Mouse (Mus musculus): ENCODE results near the gene Tcf20. TPM values are rescaled to one million over a fixed set of nuclear protein-coding genes. Genes with fewer than 3 reads are reported as not detected.

The Tcf20 gene
- polyA plus RNA-seq, 1 experiment from 2014 or later = 7.3 TPM

- ATAC-seq (ENCODE audit: low FRiP score, low TSS enrichment) = peak; percentile 80
- Histone ChIP-seq H3K9ac (replicated peaks; ENCODE audit: low read length) (0 out of 2 replicates have a peak overlapping the region, but pooled peaks have one; percentile 28), H3K27ac (ENCODE audit: low read length) (0 out of 2 replicates have a peak overlapping the region, but pooled peaks have one; percentile 35), H3K9me3 (ENCODE audit: low read length) (no peaks in the 10 kb centered on the region), H3K4me2 (replicated peaks; ENCODE audit: low read depth, low read length) (peak overlapping the region; percentile 23), H3K36me3 (ENCODE audit: insufficient read depth, low read length) (no peaks in the 10 kb centered on the region), H3K4me1 (ENCODE audit: insufficient read depth, low read length) (peaks cover 37% of the 10 kb centered on the region), H3K27me3 (ENCODE audit: insufficient read depth, low read length) (no peaks in the 10 kb centered on the region; the same call in 1 of the 2 replicates), H3K4me3 (ENCODE audit: low read length) (no peak overlapping the region)
- 11% methylated on average over 25 of the region's 25 CpGs for WGBS
Measured at GRCm38 (mm10) chr15:83025041-83025760, 37.5 kb upstream of the Tcf20 start.

DNA sequence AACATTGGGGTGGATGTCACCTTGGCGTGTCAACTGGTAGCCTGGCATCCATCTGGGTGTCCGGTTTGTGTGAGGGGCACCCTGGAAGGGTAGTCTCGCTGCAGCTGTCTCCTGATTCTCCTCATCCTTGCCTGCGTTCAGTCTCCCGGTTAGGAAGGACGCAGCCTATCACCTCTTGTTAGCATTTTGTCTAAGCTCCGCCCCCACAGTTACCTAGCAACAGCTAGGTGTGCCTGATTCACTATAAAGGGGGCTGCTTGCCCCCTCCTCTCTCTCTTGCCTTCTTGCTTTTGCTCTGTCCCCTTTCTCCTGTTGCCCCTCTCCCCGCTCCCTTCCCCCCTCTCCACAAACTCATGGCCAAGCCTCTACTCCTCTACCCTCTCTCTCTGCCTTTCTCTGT lies 35.3 kb upstream of the Tcf20 start:
- Histone ChIP-seq H3K27ac (ENCODE audit: low read length) (no peak overlapping the region), H3K27me3 (ENCODE audit: insufficient read depth, low read length) (no peaks in the 10 kb centered on the region; the same call in 1 of the 2 replicates), H3K4me2 (replicated peaks; ENCODE audit: low read depth, low read length) (no peak overlapping the region), H3K9ac (replicated peaks; ENCODE audit: low read length) (no peak overlapping the region), H3K4me1 (ENCODE audit: insufficient read depth, low read length) (peaks cover 34% of the 10 kb centered on the region), H3K36me3 (ENCODE audit: insufficient read depth, low read length) (no peaks in the 10 kb centered on the region), H3K9me3 (ENCODE audit: low read length) (no peaks in the 10 kb centered on the region), H3K4me3 (ENCODE audit: low read length) (no peak overlapping the region)
- ATAC-seq (ENCODE audit: low FRiP score, low TSS enrichment) = no peak
- 46% methylated on average over 8 of the region's 8 CpGs for WGBS

DNA sequence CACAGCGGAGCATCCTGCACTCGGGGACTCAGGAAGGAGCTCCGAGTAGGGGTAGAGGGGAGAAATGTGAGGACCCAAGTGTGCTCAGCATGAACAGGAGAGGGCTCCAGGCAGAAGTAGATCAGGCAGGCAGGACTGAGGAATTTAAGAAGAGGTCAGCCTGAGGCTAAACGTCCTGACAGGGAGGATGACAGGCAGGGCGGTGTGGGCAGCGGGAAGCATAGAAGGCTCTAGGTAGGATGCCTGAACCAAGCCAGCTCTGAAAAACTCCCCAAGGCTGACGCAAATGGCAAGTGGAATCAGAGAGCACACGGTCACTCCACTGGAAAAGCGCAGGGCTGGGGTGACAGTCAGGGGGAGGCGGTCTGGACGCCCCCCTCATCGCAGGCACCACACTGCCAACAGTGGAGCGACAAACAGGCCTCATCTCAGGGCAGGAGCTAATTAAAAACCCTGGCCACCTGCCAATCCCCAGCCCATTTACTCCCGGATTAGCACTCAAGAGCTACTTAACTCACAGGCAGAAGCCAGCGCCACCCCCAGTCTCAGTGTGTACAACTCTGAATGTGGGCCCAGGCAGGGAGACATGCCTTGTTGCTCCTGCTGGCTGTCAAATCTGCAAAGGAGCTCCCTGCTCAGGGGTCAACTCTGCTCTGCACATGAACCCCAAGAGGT lies 23.5 kb upstream of the Tcf20 start:
- Histone ChIP-seq H3K9me3 (ENCODE audit: low read length) (no peaks in the 10 kb centered on the region), H3K36me3 (ENCODE audit: insufficient read depth, low read length) (no peaks in the 10 kb centered on the region), H3K9ac (replicated peaks; ENCODE audit: low read length) (peak overlapping the region; percentile 14), H3K27ac (ENCODE audit: low read length) (no peak overlapping the region), H3K4me2 (replicated peaks; ENCODE audit: low read depth, low read length) (no peak overlapping the region), H3K4me3 (ENCODE audit: low read length) (no peak overlapping the region), H3K27me3 (ENCODE audit: insufficient read depth, low read length) (peaks cover 18% of the 10 kb centered on the region; the same call in 1 of the 2 replicates), H3K4me1 (ENCODE audit: insufficient read depth, low read length) (peaks cover 36% of the 10 kb centered on the region)
- WGBS = 23% methylated on average over 15 of the region's 15 CpGs
- peak; percentile 17; the same call in 1 of the 2 replicates for ATAC-seq (ENCODE audit: low FRiP score, low TSS enrichment)

- Histone ChIP-seq H3K4me2 (replicated peaks; ENCODE audit: low read depth, low read length) (no peak overlapping the region), H3K36me3 (ENCODE audit: insufficient read depth, low read length) (no peaks in the 10 kb centered on the region), H3K9ac (replicated peaks; ENCODE audit: low read length) (peak overlapping the region; percentile 14; the same call in 1 of the 2 replicates), H3K27ac (ENCODE audit: low read length) (no peak overlapping the region), H3K4me1 (ENCODE audit: insufficient read depth, low read length) (peaks cover 34% of the 10 kb centered on the region), H3K4me3 (ENCODE audit: low read length) (no peak overlapping the region), H3K9me3 (ENCODE audit: low read length) (no peaks in the 10 kb centered on the region), H3K27me3 (ENCODE audit: insufficient read depth, low read length) (peaks cover 18% of the 10 kb centered on the region; the same call in 1 of the 2 replicates)
- 17% methylated on average over 8 of the region's 8 CpGs for WGBS
- ATAC-seq (ENCODE audit: low FRiP score, low TSS enrichment) = no peak
Measured at GRCm38 (mm10) chr15:83010423-83010822, 22.8 kb upstream of the Tcf20 start.

DNA sequence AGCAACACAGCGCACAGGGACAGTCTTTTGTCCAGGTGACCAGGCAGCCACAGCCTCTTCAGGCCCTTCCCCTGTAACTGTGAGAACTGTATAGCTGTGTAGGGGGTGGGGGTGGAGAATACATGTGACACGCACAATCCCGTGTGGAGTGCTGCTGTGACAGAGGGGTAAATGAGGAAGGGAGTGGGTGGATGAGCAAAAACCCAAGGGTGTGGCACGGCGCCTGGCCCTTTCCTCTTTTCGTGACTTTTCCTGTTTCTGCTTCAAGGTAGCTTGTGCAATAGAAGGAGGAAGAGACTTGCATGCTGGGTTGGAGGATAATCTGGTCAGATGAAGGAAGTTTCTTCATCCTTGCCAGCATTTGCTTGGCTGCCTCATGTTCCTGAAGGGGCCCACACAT lies 21.9 kb upstream of the Tcf20 start:
- Histone ChIP-seq H3K36me3 (ENCODE audit: insufficient read depth, low read length) (no peaks in the 10 kb centered on the region), H3K9ac (replicated peaks; ENCODE audit: low read length) (no peak overlapping the region), H3K9me3 (ENCODE audit: low read length) (no peaks in the 10 kb centered on the region), H3K4me2 (replicated peaks; ENCODE audit: low read depth, low read length) (no peak overlapping the region), H3K27me3 (ENCODE audit: insufficient read depth, low read length) (peaks cover 12% of the 10 kb centered on the region; the same call in 1 of the 2 replicates), H3K4me1 (ENCODE audit: insufficient read depth, low read length) (peaks cover 34% of the 10 kb centered on the region), H3K4me3 (ENCODE audit: low read length) (no peak overlapping the region), H3K27ac (ENCODE audit: low read length) (no peak overlapping the region)
- WGBS = 90% methylated on average over 6 of the region's 6 CpGs
- ATAC-seq (ENCODE audit: low FRiP score, low TSS enrichment) = no peak

DNA sequence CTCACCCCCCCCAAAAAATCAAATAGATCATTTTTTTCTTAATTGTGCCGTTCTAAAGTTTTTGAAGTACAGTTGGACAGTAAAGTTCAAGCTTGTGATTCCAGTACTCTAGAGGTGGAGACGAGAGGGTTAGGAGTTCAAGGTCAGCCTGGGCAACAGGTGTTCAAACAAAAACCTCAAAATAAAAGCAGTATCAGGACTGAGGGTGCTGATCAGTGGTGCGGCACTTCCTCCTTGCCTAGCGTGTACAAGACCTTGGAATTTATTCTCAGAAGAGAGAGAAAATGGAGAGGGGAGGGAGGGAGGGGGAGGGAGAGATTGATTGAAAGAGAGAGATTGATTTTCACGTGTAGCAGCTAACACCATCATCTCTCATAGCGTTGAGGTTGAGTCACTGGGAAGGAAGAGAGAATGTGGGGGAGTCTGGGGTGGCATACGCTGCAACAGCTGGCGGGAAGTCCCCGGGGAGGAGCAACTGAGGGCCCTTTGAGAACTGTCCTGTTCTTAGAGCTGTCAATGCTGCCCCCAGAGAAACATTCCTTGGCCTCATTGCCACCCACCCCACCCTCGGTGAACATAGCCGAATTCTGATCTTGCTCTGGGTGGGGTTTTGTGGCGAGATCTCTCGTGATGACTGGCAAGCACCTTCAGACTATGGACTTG lies 21.2 kb upstream of the Tcf20 start:
- H3K4me3 ChIP-seq (ENCODE audit: low read length) = no peak overlapping the region
- no peak for ATAC-seq (ENCODE audit: low FRiP score, low TSS enrichment)
- 38% methylated on average over 13 of the region's 13 CpGs for whole genome bisulfite sequencing

DNA sequence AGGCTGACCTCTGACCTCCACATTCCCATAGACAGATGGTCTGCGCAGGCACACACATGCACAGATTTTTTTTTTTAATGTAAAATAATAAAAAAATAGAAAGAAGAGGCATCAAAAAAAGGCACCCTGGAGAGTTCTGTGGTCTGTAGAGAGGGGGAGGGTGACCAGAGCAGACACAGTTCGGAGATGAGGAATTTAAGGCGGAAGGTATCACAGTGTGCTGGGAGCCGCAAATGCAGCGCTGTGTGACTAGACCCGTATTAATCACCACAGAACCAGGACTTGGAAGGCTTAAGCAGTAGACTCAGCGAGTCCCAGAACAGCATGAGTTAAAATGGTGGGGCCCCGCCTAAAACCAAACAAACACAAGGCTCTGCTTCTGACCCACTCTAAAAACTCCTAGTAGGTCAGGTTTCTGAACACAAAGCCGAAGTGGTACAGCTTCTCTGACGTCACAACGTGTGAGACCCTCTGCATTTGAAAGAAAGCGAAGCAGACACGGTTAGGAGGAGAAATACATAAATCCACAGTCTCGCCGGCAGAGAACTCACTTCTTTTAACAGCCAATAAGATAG lies 19.8 kb upstream of the Tcf20 start:
- Histone ChIP-seq H3K4me1 (ENCODE audit: insufficient read depth, low read length) (peaks cover 34% of the 10 kb centered on the region), H3K9ac (replicated peaks; ENCODE audit: low read length) (no peak overlapping the region), H3K9me3 (ENCODE audit: low read length) (no peaks in the 10 kb centered on the region), H3K4me3 (ENCODE audit: low read length) (no peak overlapping the region), H3K4me2 (replicated peaks; ENCODE audit: low read depth, low read length) (no peak overlapping the region), H3K36me3 (ENCODE audit: insufficient read depth, low read length) (no peaks in the 10 kb centered on the region), H3K27ac (ENCODE audit: low read length) (no peak overlapping the region), H3K27me3 (ENCODE audit: insufficient read depth, low read length) (peaks cover 4% of the 10 kb centered on the region; the same call in 1 of the 2 replicates)
- WGBS = 33% methylated on average over 15 of the region's 15 CpGs
- no peak for ATAC-seq (ENCODE audit: low FRiP score, low TSS enrichment)

More for the DNA sequence above, 21.2 kb upstream of the Tcf20 start:
- no peak overlapping the region for H3K27ac ChIP-seq (ENCODE audit: low read length)
- H3K9ac ChIP-seq (replicated peaks; ENCODE audit: low read length) = no peak overlapping the region
- H3K4me2 ChIP-seq (replicated peaks; ENCODE audit: low read depth, low read length) = no peak overlapping the region
- H3K4me1 ChIP-seq (ENCODE audit: insufficient read depth, low read length) = peaks cover 34% of the 10 kb centered on the region
- H3K36me3 ChIP-seq (ENCODE audit: insufficient read depth, low read length) = no peaks in the 10 kb centered on the region
- H3K27me3 ChIP-seq (ENCODE audit: insufficient read depth, low read length) = peaks cover 11% of the 10 kb centered on the region; the same call in 1 of the 2 replicates
- H3K9me3 ChIP-seq (ENCODE audit: low read length) = no peaks in the 10 kb centered on the region

DNA sequence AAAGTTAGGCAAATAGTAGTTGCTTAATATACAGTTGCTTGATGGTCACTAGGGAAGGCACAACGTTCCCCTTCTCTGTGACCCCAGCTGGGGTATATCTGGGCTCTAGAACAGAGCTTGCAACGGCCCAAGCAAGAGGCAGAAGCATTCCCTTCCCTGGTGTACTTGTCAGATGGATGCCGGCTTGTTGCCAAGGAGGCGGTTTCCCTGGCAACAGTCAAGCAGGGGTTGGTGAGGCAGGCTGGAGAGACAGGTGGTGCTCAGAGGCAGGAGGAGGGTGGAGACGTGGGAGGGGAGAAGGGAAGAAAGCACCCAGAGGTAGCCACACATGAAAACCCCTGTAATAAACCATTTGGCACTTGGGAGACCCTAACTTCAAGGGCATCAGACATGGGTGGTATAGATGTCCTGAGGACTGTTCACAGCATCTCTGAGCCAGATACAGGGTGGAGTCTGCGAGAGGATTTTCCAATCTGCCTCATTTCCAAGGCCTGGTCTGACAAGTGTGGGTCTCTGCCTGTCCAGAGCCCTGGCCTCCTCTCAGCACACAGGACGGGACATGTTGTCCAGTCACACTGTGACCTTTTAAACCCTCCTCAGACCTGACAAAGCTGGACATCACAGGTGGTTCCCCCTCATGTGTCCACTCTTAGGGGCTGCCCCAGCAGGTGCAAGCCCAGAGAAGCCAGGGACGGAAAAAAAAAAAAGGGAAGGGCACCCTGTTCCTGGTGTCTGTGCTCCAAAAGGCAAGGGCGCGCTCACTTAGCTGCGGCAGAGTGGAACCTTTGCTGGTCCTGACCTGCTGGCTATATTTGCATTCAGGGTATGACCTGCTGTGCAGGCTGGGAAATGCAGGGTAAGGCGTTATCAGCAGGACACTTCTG lies 15.2 kb upstream of the Tcf20 start:
- Histone ChIP-seq H3K4me3 (ENCODE audit: low read length) (no peak overlapping the region), H3K9ac (replicated peaks; ENCODE audit: low read length) (no peak overlapping the region), H3K9me3 (ENCODE audit: low read length) (no peaks in the 10 kb centered on the region), H3K4me1 (ENCODE audit: insufficient read depth, low read length) (peaks cover 8% of the 10 kb centered on the region), H3K27me3 (ENCODE audit: insufficient read depth, low read length) (peaks cover 4% of the 10 kb centered on the region), H3K27ac (ENCODE audit: low read length) (no peak overlapping the region), H3K4me2 (replicated peaks; ENCODE audit: low read depth, low read length) (no peak overlapping the region), H3K36me3 (ENCODE audit: insufficient read depth, low read length) (no peaks in the 10 kb centered on the region)
- ATAC-seq (ENCODE audit: low FRiP score, low TSS enrichment) = no peak
- WGBS = 48% methylated on average over 12 of the region's 12 CpGs

DNA sequence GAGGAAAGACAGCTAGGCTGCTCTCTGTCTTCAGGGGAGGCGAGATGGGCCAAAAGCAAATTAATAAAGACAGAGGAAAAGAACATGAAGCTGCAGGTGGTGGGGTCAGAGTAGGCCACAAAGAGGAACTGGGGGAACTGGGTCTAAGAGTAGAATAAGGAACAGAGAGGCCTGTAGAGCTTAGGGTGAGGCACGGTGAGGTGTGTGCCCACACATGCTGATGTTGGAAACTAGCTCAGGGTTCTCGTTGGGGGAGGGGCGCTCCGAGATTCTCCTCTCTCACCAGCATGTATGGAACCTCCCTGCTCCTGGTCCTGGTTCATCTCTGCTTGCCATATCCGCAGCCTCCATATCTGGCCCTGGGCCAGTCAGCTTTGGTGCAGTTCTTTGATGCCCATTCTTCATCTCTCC lies 11.1 kb upstream of the Tcf20 start:
- no peak overlapping the region for H3K4me3 ChIP-seq (ENCODE audit: low read length)
- H3K4me2 ChIP-seq (replicated peaks; ENCODE audit: low read depth, low read length) = no peak overlapping the region
- H3K36me3 ChIP-seq (ENCODE audit: insufficient read depth, low read length) = no peaks in the 10 kb centered on the region
- H3K27ac ChIP-seq (ENCODE audit: low read length) = no peak overlapping the region
- H3K9me3 ChIP-seq (ENCODE audit: low read length) = no peaks in the 10 kb centered on the region
- peaks cover 16% of the 10 kb centered on the region; the same call in 1 of the 2 replicates for H3K4me1 ChIP-seq (ENCODE audit: insufficient read depth, low read length)
- peaks cover 4% of the 10 kb centered on the region for H3K27me3 ChIP-seq (ENCODE audit: insufficient read depth, low read length)
- ATAC-seq (ENCODE audit: low FRiP score, low TSS enrichment) = no peak
- 84% methylated on average over 6 of the region's 6 CpGs for WGBS
- no peak overlapping the region for H3K9ac ChIP-seq (replicated peaks; ENCODE audit: low read length)
